Comparison of ENCODE assay signal across 21 mouse cellular contexts in the genomic region with DNA sequence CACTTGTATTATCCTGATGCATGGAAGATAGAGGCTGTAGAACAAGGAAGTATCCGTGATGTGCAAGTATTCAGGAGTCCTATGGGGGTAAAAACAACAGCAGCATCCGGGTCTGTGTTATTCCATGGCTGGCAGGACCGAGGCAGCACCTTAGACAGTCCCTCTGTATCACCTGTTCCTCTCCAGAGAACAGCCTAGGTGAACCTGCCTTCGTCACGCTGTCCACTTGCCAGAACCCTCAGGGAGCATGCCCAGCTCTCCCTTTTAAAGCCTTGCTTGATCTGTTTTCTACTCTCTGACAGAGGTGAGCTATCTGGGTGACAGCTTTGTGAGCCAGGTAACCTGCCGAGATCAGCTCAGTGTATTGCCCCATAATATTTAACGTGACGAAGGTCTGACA. TPM values are rescaled to one million over a fixed set of nuclear protein-coding genes. Genes with fewer than 3 reads are reported as not detected.
"Had no signal": no experiment of that assay in that cellular context is flagged by ENCODE, and none has a peak within 500 bp of the region (broad histone marks: within the 10 kb centered on the region; RNA-seq: fewer than 3 reads in every experiment).

No protein-coding gene starts in this region.

- H3K9me3 ChIP-seq: limb, embryonic 12.5 days; limb, embryonic 15.5 days; midbrain, embryonic 12.5 days; midbrain, embryonic 15.5 days; neural tube, embryonic 12.5 days; neural tube, embryonic 15.5 days; stomach, embryonic 15.5 days had no signal

- H3K9ac ChIP-seq: limb, embryonic 15.5 days; liver, embryonic 14.5 days; liver, postnatal 0 days; lung, embryonic 14.5 days; midbrain, embryonic 12.5 days; midbrain, embryonic 15.5 days; neural tube, embryonic 12.5 days; neural tube, embryonic 15.5 days; stomach, embryonic 15.5 days had no signal

- ATAC-seq: liver, postnatal 0 days; lung, postnatal 0 days; midbrain, embryonic 15.5 days had no signal

- H3K27me3 ChIP-seq: limb, embryonic 12.5 days; limb, embryonic 15.5 days; midbrain, embryonic 12.5 days; midbrain, embryonic 15.5 days; neural tube, embryonic 12.5 days; neural tube, embryonic 15.5 days; stomach, embryonic 15.5 days had no signal

- H3K4me2 ChIP-seq: limb, embryonic 12.5 days; limb, embryonic 15.5 days; liver, embryonic 11.5 days; lung, embryonic 14.5 days; midbrain, embryonic 12.5 days; midbrain, embryonic 15.5 days; neural tube, embryonic 12.5 days; neural tube, embryonic 15.5 days; stomach, embryonic 15.5 days had no signal

- H3K4me1 ChIP-seq: limb, embryonic 12.5 days; limb, embryonic 15.5 days; midbrain, embryonic 12.5 days; midbrain, embryonic 15.5 days; neural tube, embryonic 12.5 days; stomach, embryonic 15.5 days had no signal

- H3K27ac ChIP-seq: limb, embryonic 12.5 days; limb, embryonic 15.5 days; liver, embryonic 14.5 days; macrophage; midbrain, embryonic 12.5 days; midbrain, embryonic 15.5 days; neural tube, embryonic 12.5 days; neural tube, embryonic 15.5 days; stomach, embryonic 15.5 days had no signal

- H3K4me3 ChIP-seq: limb, embryonic 12.5 days; limb, embryonic 15.5 days; midbrain, embryonic 12.5 days; midbrain, embryonic 15.5 days; neural tube, embryonic 12.5 days; neural tube, embryonic 15.5 days; stomach, embryonic 15.5 days had no signal

- DNase-seq: kidney, postnatal 10 days; kidney, postnatal 36 days; left cerebral cortex, postnatal 4 days; liver, postnatal 0 days; lung, embryonic 14.5 days; right cerebral cortex, adult 18-20 months; right cerebral cortex, postnatal 14 days; spleen, adult 18-20 months; thymus, postnatal 25 days had no signal

RNA-seq across cellular contexts. Expression of gene Vwa1, which starts 30.0 kb away (rescaled TPM):
- total RNA-seq: megakaryocyte, adult 5-6 weeks had no signal

RNA-seq across cellular contexts. Expression of gene Tmem88b, which starts 41.2 kb away (rescaled TPM):
- total RNA-seq: megakaryocyte, adult 5-6 weeks had no signal
- polyA plus RNA-seq: macrophage had no signal
